Mouse (Mus musculus): ENCODE data around the gene Eaf1. TPM values are rescaled to one million over a fixed set of nuclear protein-coding genes. Genes with fewer than 3 reads are reported as not detected.
A peak's percentile ranks its signal among the peaks of the same experiment; 100 is the strongest.

The Eaf1 gene
- polyA plus RNA-seq, 1 experiment from 2014 or later: 21.7 TPM

GRCm38 (mm10) chr14:31495538-31495937 is 1.3 kb downstream of the Eaf1 start:
- no peaks in the 10 kb centered on the region for H3K9me3 ChIP-seq (ENCODE audit: control insufficient read depth, low read length)
- peak overlapping the region; percentile 70 for H3K4me2 ChIP-seq (ENCODE audit: low read length)
- H3K9ac ChIP-seq (ENCODE audit: low read length): peak overlapping the region; percentile 89
- ATAC-seq (replicated peaks; ENCODE audit: low FRiP score, low TSS enrichment, low read depth) (no peak), DNase-seq (ENCODE audit: low spot score) (no peak)
- H3K36me3 ChIP-seq (ENCODE audit: control insufficient read depth, insufficient read depth, low read length): peaks cover 51% of the 10 kb centered on the region
- H3K4me3 ChIP-seq (ENCODE audit: low read depth, low read length): peak overlapping the region; percentile 95
- no peaks in the 10 kb centered on the region for H3K27me3 ChIP-seq (replicated peaks; ENCODE audit: control insufficient read depth, insufficient read depth, low read length)
- WGBS: 3% methylated on average over 8 of the region's 8 CpGs
- peak overlapping the region; percentile 85; the same call in 1 of the 2 replicates for H3K27ac ChIP-seq (ENCODE audit: low read depth)
- H3K4me1 ChIP-seq (replicated peaks; ENCODE audit: control insufficient read depth, insufficient read depth, low read length): peaks cover 26% of the 10 kb centered on the region

DNA sequence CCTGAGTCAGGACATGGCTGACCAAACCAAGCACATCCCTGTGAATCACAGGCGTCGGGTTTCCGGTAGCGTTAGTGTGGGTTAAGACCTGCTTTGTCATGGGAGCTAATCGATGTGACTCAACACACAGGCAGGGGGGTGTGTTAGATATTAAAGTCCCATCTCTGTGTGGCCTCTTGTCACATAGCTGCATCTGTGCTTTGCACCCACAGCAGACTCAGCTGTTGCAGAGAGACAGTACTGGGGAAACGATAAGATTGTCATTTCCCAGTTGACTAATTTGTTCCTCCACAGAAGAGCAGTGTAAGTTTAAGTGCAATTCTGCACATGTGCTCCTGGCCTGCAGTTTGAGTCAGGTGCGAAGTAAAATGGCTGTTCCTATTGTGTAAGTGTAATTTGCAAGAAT is 2.0 kb downstream of the Eaf1 start:
- DNase-seq (ENCODE audit: low spot score) (no peak), ATAC-seq (replicated peaks; ENCODE audit: low FRiP score, low TSS enrichment, low read depth) (no peak)
- no peaks in the 10 kb centered on the region for H3K27me3 ChIP-seq (replicated peaks; ENCODE audit: control insufficient read depth, insufficient read depth, low read length)
- peak overlapping the region; percentile 89 for H3K9ac ChIP-seq (ENCODE audit: low read length)
- peak overlapping the region; percentile 70 for H3K4me2 ChIP-seq (ENCODE audit: low read length)
- no peaks in the 10 kb centered on the region for H3K9me3 ChIP-seq (ENCODE audit: control insufficient read depth, low read length)
- peaks cover 54% of the 10 kb centered on the region for H3K36me3 ChIP-seq (ENCODE audit: control insufficient read depth, insufficient read depth, low read length)
- peaks cover 26% of the 10 kb centered on the region for H3K4me1 ChIP-seq (replicated peaks; ENCODE audit: control insufficient read depth, insufficient read depth, low read length)
- 37% methylated on average over 7 of the region's 7 CpGs for WGBS
- peak overlapping the region; percentile 95 for H3K4me3 ChIP-seq (ENCODE audit: low read depth, low read length)
- no peak overlapping the region for H3K27ac ChIP-seq (ENCODE audit: low read depth)

- H3K9ac ChIP-seq (ENCODE audit: low read length): no peak overlapping the region
- H3K4me2 ChIP-seq (ENCODE audit: low read length): no peak overlapping the region
- peaks cover 13% of the 10 kb centered on the region for H3K4me1 ChIP-seq (replicated peaks; ENCODE audit: control insufficient read depth, insufficient read depth, low read length)
- H3K27me3 ChIP-seq (replicated peaks; ENCODE audit: control insufficient read depth, insufficient read depth, low read length): no peaks in the 10 kb centered on the region
- H3K4me3 ChIP-seq (ENCODE audit: low read depth, low read length): no peak overlapping the region
- WGBS: 76% methylated on average over 1 of the region's 1 CpGs
- H3K9me3 ChIP-seq (ENCODE audit: control insufficient read depth, low read length): no peaks in the 10 kb centered on the region
- H3K27ac ChIP-seq (ENCODE audit: low read depth): no peak overlapping the region
- DNase-seq (ENCODE audit: low spot score) (no peak), ATAC-seq (replicated peaks; ENCODE audit: low FRiP score, low TSS enrichment, low read depth) (no peak)
- H3K36me3 ChIP-seq (ENCODE audit: control insufficient read depth, insufficient read depth, low read length): peaks cover 69% of the 10 kb centered on the region
Observed at GRCm38 (mm10) chr14:31499526-31499925, 5.3 kb downstream of the Eaf1 start.

DNA sequence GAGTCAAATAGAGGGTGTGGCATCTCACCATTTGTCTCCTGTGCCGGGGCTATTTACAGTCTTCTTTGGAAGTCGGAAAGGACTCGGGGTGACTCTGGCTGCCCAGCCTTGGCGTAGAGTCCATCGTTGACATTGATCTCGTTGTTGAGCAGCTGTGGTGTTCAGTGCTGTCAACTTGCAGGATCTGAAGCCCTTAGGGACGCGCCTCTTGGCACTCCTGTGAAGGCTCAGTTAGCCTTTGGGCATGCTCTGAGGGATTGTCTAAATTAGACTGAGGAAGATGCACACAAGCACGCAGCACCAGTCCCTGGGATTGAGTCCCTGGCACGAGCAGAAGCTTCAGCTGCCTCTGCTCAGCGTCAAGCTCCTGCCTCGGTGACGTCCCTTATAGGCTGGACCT is 9.2 kb downstream of the Eaf1 start:
- Histone ChIP-seq H3K27ac (ENCODE audit: low read depth) (no peak overlapping the region), H3K4me3 (ENCODE audit: low read depth, low read length) (no peak overlapping the region), H3K9ac (ENCODE audit: low read length) (no peak overlapping the region), H3K4me2 (ENCODE audit: low read length) (no peak overlapping the region), H3K9me3 (ENCODE audit: control insufficient read depth, low read length) (no peaks in the 10 kb centered on the region), H3K27me3 (replicated peaks; ENCODE audit: control insufficient read depth, insufficient read depth, low read length) (no peaks in the 10 kb centered on the region), H3K4me1 (replicated peaks; ENCODE audit: control insufficient read depth, insufficient read depth, low read length) (no peaks in the 10 kb centered on the region), H3K36me3 (ENCODE audit: control insufficient read depth, insufficient read depth, low read length) (peaks cover 100% of the 10 kb centered on the region)
- no peak for ATAC-seq (replicated peaks; ENCODE audit: low FRiP score, low TSS enrichment, low read depth)
- no peak for DNase-seq (ENCODE audit: low spot score)
- WGBS: 85% methylated on average over 13 of the region's 13 CpGs

- DNase-seq (ENCODE audit: low spot score) (no peak), ATAC-seq (replicated peaks; ENCODE audit: low FRiP score, low TSS enrichment, low read depth) (no peak)
- no peak overlapping the region for H3K27ac ChIP-seq (ENCODE audit: low read depth)
- H3K4me3 ChIP-seq (ENCODE audit: low read depth, low read length): no peak overlapping the region
- H3K27me3 ChIP-seq (replicated peaks; ENCODE audit: control insufficient read depth, insufficient read depth, low read length): no peaks in the 10 kb centered on the region
- H3K36me3 ChIP-seq (ENCODE audit: control insufficient read depth, insufficient read depth, low read length): peaks cover 92% of the 10 kb centered on the region
- no peak overlapping the region for H3K4me2 ChIP-seq (ENCODE audit: low read length)
- H3K9ac ChIP-seq (ENCODE audit: low read length): no peak overlapping the region
- no peaks in the 10 kb centered on the region for H3K9me3 ChIP-seq (ENCODE audit: control insufficient read depth, low read length)
- H3K4me1 ChIP-seq (replicated peaks; ENCODE audit: control insufficient read depth, insufficient read depth, low read length): no peaks in the 10 kb centered on the region
- 98% methylated on average over 6 of the region's 6 CpGs for WGBS
Observed at GRCm38 (mm10) chr14:31506456-31506855, 12.3 kb downstream of the Eaf1 start.

- H3K4me3 ChIP-seq (ENCODE audit: low read depth, low read length): no peak overlapping the region
- ATAC-seq (replicated peaks; ENCODE audit: low FRiP score, low TSS enrichment, low read depth) (no peak), DNase-seq (ENCODE audit: low spot score) (no peak)
- H3K27me3 ChIP-seq (replicated peaks; ENCODE audit: control insufficient read depth, insufficient read depth, low read length): no peaks in the 10 kb centered on the region
- H3K27ac ChIP-seq (ENCODE audit: low read depth): no peak overlapping the region
- H3K4me2 ChIP-seq (ENCODE audit: low read length): no peak overlapping the region
- H3K9ac ChIP-seq (ENCODE audit: low read length): no peak overlapping the region
- peaks cover 57% of the 10 kb centered on the region for H3K36me3 ChIP-seq (ENCODE audit: control insufficient read depth, insufficient read depth, low read length)
- H3K4me1 ChIP-seq (replicated peaks; ENCODE audit: control insufficient read depth, insufficient read depth, low read length): no peaks in the 10 kb centered on the region
- 96% methylated on average over 2 of the region's 2 CpGs for WGBS
- H3K9me3 ChIP-seq (ENCODE audit: control insufficient read depth, low read length): peaks cover 5% of the 10 kb centered on the region; the same call in 1 of the 2 replicates
Observed at GRCm38 (mm10) chr14:31509911-31510310, 15.7 kb downstream of the Eaf1 start.

DNA sequence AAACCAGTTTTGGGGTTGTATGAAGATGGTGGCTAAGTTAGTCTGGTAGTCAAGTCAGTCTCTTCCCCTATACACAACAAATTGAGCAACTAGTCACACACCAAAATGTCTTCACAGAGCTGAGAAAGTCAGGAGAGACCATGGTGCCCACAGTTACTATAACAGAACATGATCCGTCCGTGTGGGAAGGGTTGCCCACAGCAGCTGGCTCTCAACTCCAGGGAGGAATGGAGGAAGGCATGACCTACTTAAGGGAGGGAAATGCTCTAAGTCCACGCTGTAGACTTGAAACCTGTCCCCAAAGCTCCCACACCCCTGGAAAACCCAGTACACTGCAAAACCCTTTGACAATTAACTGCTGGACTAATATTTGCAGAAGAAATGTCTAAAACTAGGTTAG is 16.1 kb downstream of the Eaf1 start:
- DNase-seq (ENCODE audit: low spot score) (no peak), ATAC-seq (replicated peaks; ENCODE audit: low FRiP score, low TSS enrichment, low read depth) (no peak)
- peaks cover 53% of the 10 kb centered on the region for H3K36me3 ChIP-seq (ENCODE audit: control insufficient read depth, insufficient read depth, low read length)
- H3K4me3 ChIP-seq (ENCODE audit: low read depth, low read length): no peak overlapping the region
- no peaks in the 10 kb centered on the region for H3K27me3 ChIP-seq (replicated peaks; ENCODE audit: control insufficient read depth, insufficient read depth, low read length)
- H3K9me3 ChIP-seq (ENCODE audit: control insufficient read depth, low read length): peaks cover 5% of the 10 kb centered on the region; the same call in 1 of the 2 replicates
- H3K4me1 ChIP-seq (replicated peaks; ENCODE audit: control insufficient read depth, insufficient read depth, low read length): no peaks in the 10 kb centered on the region
- H3K27ac ChIP-seq (ENCODE audit: low read depth): no peak overlapping the region
- WGBS: 92% methylated on average over 3 of the region's 3 CpGs
- no peak overlapping the region for H3K9ac ChIP-seq (ENCODE audit: low read length)
- no peak overlapping the region for H3K4me2 ChIP-seq (ENCODE audit: low read length)

GRCm38 (mm10) chr14:31515895-31516294 is 21.7 kb downstream of the Eaf1 start:
- H3K27me3 ChIP-seq (replicated peaks; ENCODE audit: control insufficient read depth, insufficient read depth, low read length): no peaks in the 10 kb centered on the region
- H3K4me1 ChIP-seq (replicated peaks; ENCODE audit: control insufficient read depth, insufficient read depth, low read length): no peaks in the 10 kb centered on the region
- 95% methylated on average over 2 of the region's 2 CpGs for WGBS
- no peak overlapping the region for H3K4me3 ChIP-seq (ENCODE audit: low read depth, low read length)
- H3K36me3 ChIP-seq (ENCODE audit: control insufficient read depth, insufficient read depth, low read length): 0 out of 2 replicates have a peak, but pooled peaks cover 2% of the 10 kb centered on the region
- H3K4me2 ChIP-seq (ENCODE audit: low read length): no peak overlapping the region
- H3K9me3 ChIP-seq (ENCODE audit: control insufficient read depth, low read length): peaks cover 5% of the 10 kb centered on the region; the same call in 1 of the 2 replicates
- DNase-seq (ENCODE audit: low spot score) (no peak), ATAC-seq (replicated peaks; ENCODE audit: low FRiP score, low TSS enrichment, low read depth) (no peak)
- H3K9ac ChIP-seq (ENCODE audit: low read length): no peak overlapping the region
- H3K27ac ChIP-seq (ENCODE audit: low read depth): no peak overlapping the region

- Histone ChIP-seq H3K9me3 (ENCODE audit: control insufficient read depth, low read length) (peaks cover 5% of the 10 kb centered on the region; the same call in 1 of the 2 replicates), H3K9ac (ENCODE audit: low read length) (no peak overlapping the region), H3K27me3 (replicated peaks; ENCODE audit: control insufficient read depth, insufficient read depth, low read length) (no peaks in the 10 kb centered on the region), H3K27ac (ENCODE audit: low read depth) (no peak overlapping the region), H3K36me3 (ENCODE audit: control insufficient read depth, insufficient read depth, low read length) (no peaks in the 10 kb centered on the region), H3K4me3 (ENCODE audit: low read depth, low read length) (no peak overlapping the region), H3K4me1 (replicated peaks; ENCODE audit: control insufficient read depth, insufficient read depth, low read length) (no peaks in the 10 kb centered on the region), H3K4me2 (ENCODE audit: low read length) (no peak overlapping the region; the same call in 1 of the 2 replicates)
- DNase-seq (ENCODE audit: low spot score) (no peak), ATAC-seq (replicated peaks; ENCODE audit: low FRiP score, low TSS enrichment, low read depth) (no peak)
- WGBS: 36% methylated on average over 3 of the region's 3 CpGs
Observed at GRCm38 (mm10) chr14:31519165-31519564, 25.0 kb downstream of the Eaf1 start.

Measured in intestine, embryonic 14.5 days (tissue).